Mouse (Mus musculus): Measurements from ENCODE around the gene Zfp791. TPM values are rescaled to one million over a fixed set of nuclear protein-coding genes. Genes with fewer than 3 reads are reported as not detected.
"Not testable (repeated sequence)": the region's sequence is repeated elsewhere in the genome, so short reads cannot be mapped to it uniquely, and the experiment has no call there.

The Zfp791 gene
- polyA plus RNA-seq, 1 experiment from 2014 or later: 2.1 TPM

GRCm38 (mm10) chr8:85100076-85100665, 22.7 kb downstream of the Zfp791 start:
- WGBS: 84% methylated on average over 4 of the region's 4 CpGs
- Histone ChIP-seq H3K4me3 (no peak overlapping the region), H3K36me3 (ENCODE audit: poor library complexity, severe bottlenecking) (peaks cover 38% of the 10 kb centered on the region), H3K9me3 (replicated peaks) (no peaks in the 10 kb centered on the region), H3K9ac (no peak overlapping the region), H3K4me2 (no peak overlapping the region), H3K27ac (no peak overlapping the region), H3K27me3 (no peaks in the 10 kb centered on the region), H3K4me1 (no peaks in the 10 kb centered on the region)
- ATAC-seq: no peak

DNA sequence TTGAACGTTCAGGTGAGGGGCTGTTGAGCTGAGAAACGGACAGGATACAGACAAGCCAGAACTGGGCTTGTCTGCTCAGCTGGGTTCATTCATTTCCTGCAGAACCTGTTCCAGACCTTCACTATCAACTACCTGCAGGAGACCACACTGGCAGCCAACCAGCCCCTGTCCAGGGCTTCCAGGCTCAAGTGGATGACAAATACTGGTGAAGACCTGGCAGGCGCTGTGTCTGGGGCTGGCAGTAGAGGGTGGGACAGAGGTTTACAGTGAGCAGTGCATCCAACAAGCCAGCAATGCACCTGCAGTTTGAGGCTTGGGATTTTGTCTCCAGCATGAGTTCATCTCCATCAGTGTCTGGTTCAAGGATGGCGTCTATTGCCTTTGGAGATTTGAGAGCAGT, 26.0 kb downstream of the Zfp791 start:
- no peaks in the 10 kb centered on the region for H3K4me1 ChIP-seq
- no peak overlapping the region for H3K27ac ChIP-seq
- H3K36me3 ChIP-seq (ENCODE audit: poor library complexity, severe bottlenecking): peaks cover 56% of the 10 kb centered on the region
- WGBS: 92% methylated on average over 4 of the region's 4 CpGs
- H3K4me2 ChIP-seq: no peak overlapping the region
- H3K9me3 ChIP-seq (replicated peaks): no peaks in the 10 kb centered on the region
- no peak for ATAC-seq
- H3K4me3 ChIP-seq: no peak overlapping the region
- no peaks in the 10 kb centered on the region for H3K27me3 ChIP-seq
- no peak overlapping the region for H3K9ac ChIP-seq

GRCm38 (mm10) chr8:85096196-85096595, 26.7 kb downstream of the Zfp791 start:
- Histone ChIP-seq H3K9me3 (replicated peaks) (no peaks in the 10 kb centered on the region), H3K4me3 (no peak overlapping the region), H3K27me3 (no peaks in the 10 kb centered on the region), H3K4me2 (no peak overlapping the region), H3K36me3 (ENCODE audit: poor library complexity, severe bottlenecking) (peaks cover 62% of the 10 kb centered on the region), H3K27ac (no peak overlapping the region), H3K9ac (no peak overlapping the region), H3K4me1 (no peaks in the 10 kb centered on the region)
- no peak for ATAC-seq
- 93% methylated on average over 16 of the region's 16 CpGs for WGBS

DNA sequence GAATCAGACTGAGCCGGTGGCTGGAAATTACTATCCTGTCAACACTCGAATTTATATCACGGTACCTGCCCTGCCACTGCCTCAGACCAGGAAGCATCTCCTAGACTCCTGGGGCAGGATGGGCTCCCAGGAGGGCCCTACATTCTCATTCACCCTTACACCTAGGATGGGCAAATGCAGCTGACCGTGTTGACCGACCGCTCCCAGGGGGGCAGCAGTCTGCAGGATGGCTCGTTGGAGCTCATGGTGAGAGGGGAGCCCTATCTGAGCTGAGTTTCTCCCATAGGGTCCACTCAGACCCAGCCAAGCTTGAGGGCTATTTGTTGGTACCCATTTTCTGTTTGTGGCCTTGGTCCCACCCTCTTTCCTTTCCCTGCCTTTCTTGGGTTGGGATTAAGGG, 27.3 kb downstream of the Zfp791 start:
- no peak overlapping the region for H3K4me2 ChIP-seq

DNA sequence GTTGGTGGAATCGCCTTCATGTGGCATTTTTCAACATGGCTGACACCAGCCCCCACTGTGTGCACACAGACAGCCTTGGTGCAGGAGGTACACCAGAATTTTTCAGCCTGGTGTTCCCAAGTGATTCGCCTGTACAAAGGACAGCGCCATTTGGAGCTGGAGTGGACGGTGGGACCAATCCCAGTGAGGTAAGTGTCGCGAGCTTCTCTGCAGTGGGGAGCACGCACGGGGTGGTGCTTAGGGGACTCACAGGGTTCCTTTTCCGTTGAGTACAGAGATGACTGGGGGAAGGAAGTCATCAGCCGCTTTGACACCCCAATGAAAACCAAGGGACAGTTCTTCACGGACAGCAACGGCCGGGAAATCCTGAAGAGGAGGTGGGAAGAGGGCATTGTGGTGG, 27.8 kb downstream of the Zfp791 start:
- Histone ChIP-seq H3K27me3 (no peaks in the 10 kb centered on the region), H3K27ac (no peak overlapping the region), H3K36me3 (ENCODE audit: poor library complexity, severe bottlenecking) (peaks cover 67% of the 10 kb centered on the region), H3K4me2 (no peak overlapping the region), H3K9me3 (replicated peaks) (no peaks in the 10 kb centered on the region), H3K4me1 (no peaks in the 10 kb centered on the region), H3K4me3 (no peak overlapping the region), H3K9ac (no peak overlapping the region)
- ATAC-seq: no peak
- 94% methylated on average over 13 of the region's 13 CpGs for WGBS

More for the DNA sequence above, 27.3 kb downstream of the Zfp791 start:
- Histone ChIP-seq H3K4me3 (no peak overlapping the region), H3K27ac (no peak overlapping the region), H3K36me3 (ENCODE audit: poor library complexity, severe bottlenecking) (peaks cover 67% of the 10 kb centered on the region), H3K9me3 (replicated peaks) (no peaks in the 10 kb centered on the region), H3K27me3 (no peaks in the 10 kb centered on the region), H3K4me1 (no peaks in the 10 kb centered on the region), H3K9ac (no peak overlapping the region)
- ATAC-seq: no peak
- 94% methylated on average over 7 of the region's 7 CpGs for WGBS

DNA sequence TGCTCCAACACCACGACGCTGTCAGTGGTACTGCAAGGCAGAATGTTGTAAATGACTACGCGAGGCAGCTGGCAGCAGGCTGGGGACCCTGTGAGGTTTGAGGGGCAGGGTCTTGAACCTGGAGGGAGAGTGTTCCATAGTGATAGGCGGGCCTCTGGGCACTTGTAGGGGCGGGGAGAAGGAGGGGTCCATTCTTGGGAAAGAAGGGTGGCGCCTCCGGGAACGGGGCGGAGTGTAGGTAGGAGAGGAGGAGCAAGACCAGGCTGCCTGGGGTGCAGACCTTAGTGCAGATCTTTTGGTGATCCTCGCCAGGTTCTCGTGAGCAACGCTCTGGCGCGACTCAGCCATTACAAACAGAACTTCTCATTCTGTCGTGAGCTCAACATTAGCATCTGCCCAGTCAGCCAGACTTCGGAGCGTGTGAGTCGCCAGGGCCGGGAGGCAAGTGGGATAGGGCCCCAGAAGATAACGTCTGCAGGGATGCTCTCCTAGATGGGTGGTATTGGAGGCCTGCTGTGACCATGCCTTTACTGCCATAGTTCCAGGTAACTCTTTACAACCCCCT, 31.3 kb downstream of the Zfp791 start:
- no peak for ATAC-seq
- Histone ChIP-seq H3K4me2 (no peak overlapping the region), H3K4me3 (no peak overlapping the region), H3K27me3 (no peaks in the 10 kb centered on the region), H3K4me1 (no peaks in the 10 kb centered on the region), H3K9ac (no peak overlapping the region), H3K27ac (no peak overlapping the region), H3K9me3 (replicated peaks) (no peaks in the 10 kb centered on the region), H3K36me3 (ENCODE audit: poor library complexity, severe bottlenecking) (peaks cover 70% of the 10 kb centered on the region)
- WGBS: 34% methylated on average over 21 of the region's 21 CpGs

DNA sequence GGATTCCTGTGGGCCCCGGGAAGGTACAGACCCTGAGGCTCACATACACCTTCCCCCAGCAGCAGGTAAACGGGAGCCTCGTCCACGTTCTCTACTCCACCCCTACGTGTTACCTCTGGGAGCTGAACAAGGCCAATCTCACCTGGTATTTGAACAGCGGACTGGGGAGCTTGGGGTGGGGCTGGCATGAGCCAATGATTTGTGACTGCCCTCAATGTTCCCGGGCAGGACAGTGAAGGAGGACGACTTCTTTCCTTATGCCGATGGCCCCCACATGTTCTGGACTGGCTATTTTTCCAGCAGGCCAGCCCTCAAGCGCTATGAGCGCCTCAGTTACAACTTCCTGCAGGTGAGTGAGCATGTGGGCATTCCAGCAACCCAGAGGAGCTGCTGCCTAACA, 32.0 kb downstream of the Zfp791 start:
- no peak overlapping the region for H3K4me2 ChIP-seq
- peaks cover 69% of the 10 kb centered on the region for H3K36me3 ChIP-seq (ENCODE audit: poor library complexity, severe bottlenecking)
- no peak overlapping the region for H3K27ac ChIP-seq
- H3K4me3 ChIP-seq: no peak overlapping the region
- H3K4me1 ChIP-seq: no peaks in the 10 kb centered on the region
- no peak overlapping the region for H3K9ac ChIP-seq
- ATAC-seq: no peak
- no peaks in the 10 kb centered on the region for H3K27me3 ChIP-seq
- no peaks in the 10 kb centered on the region for H3K9me3 ChIP-seq (replicated peaks)
- 91% methylated on average over 11 of the region's 11 CpGs for WGBS

DNA sequence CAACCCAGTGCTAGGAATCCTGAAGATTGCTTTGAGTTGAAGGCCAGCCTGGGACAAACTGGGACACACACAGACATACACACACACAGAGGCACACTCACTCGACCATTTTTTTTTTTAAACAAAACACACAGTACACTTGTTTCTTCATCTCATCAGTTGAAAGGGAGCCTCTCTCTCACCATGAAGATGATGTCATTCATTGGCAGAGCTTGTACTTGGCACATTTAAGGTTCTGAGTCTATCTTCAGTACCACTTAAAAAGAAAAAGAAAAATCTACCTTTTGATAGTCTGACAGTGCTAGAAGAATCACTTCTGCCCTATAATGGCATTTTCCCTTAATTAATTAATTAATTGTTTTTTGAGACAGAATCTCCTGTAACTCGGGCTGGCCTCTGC, 34.1 kb downstream of the Zfp791 start:
- H3K36me3 ChIP-seq (ENCODE audit: poor library complexity, severe bottlenecking): peaks cover 60% of the 10 kb centered on the region
- WGBS: 79% methylated on average over 2 of the region's 2 CpGs
- H3K9ac ChIP-seq: no peak overlapping the region
- H3K4me3 ChIP-seq: no peak overlapping the region
- H3K4me2 ChIP-seq: no peak overlapping the region
- H3K9me3 ChIP-seq (replicated peaks): no peaks in the 10 kb centered on the region
- H3K27ac ChIP-seq: no peak overlapping the region
- H3K4me1 ChIP-seq: peaks cover 6% of the 10 kb centered on the region
- no peaks in the 10 kb centered on the region for H3K27me3 ChIP-seq
- ATAC-seq: no peak

DNA sequence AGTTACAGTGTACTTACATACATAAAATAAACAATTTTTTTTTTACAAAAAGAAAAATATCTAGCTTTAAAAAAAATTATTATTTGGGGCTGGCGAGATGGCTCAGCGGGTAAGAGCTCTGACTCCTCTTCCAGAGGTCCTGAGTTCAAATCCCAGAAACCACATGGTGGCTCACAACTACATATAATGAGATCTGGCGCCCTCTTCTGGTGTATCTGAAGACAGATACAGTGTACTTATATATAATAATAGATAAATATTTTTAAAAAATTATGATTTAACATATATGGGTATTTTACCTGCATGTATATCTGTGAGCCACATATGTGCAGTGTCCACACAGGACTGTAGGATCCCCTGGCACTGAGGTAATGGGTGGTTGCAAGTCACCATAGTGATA, 36.7 kb downstream of the Zfp791 start:
- H3K4me2 ChIP-seq: no peak overlapping the region
- no peak overlapping the region for H3K27ac ChIP-seq
- no peak for ATAC-seq
- H3K27me3 ChIP-seq: no peaks in the 10 kb centered on the region
- H3K4me1 ChIP-seq: peaks cover 26% of the 10 kb centered on the region
- 75% methylated on average over 3 of the region's 3 CpGs for WGBS
- H3K9ac ChIP-seq: no peak overlapping the region
- peaks cover 50% of the 10 kb centered on the region for H3K36me3 ChIP-seq (ENCODE audit: poor library complexity, severe bottlenecking)
- H3K9me3 ChIP-seq (replicated peaks): no peaks in the 10 kb centered on the region
- no peak overlapping the region for H3K4me3 ChIP-seq

DNA sequence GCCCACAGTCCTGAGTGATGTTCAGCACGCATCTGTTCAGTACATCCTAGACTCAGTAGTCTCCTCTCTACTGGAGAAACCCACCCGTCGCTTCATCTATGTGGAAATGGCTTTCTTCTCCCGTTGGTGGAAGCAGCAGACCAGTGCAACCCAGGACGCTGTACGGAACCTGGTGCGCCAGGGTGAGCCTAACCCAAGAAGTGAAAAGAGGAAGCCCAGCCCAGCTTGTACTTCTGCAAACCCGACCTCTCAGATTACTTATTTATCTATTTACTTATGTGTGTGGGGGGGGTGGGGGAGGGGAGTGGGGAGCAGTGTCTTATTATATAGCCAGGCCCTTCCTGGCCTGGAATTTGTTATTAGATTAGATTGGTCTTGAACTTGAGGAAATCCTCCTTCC, 38.3 kb downstream of the Zfp791 start:
- Histone ChIP-seq H3K4me2 (no peak overlapping the region), H3K36me3 (ENCODE audit: poor library complexity, severe bottlenecking) (peaks cover 44% of the 10 kb centered on the region), H3K4me1 (peaks cover 32% of the 10 kb centered on the region), H3K27ac (no peak overlapping the region), H3K9me3 (replicated peaks) (no peaks in the 10 kb centered on the region), H3K9ac (no peak overlapping the region), H3K4me3 (no peak overlapping the region), H3K27me3 (no peaks in the 10 kb centered on the region)
- 90% methylated on average over 8 of the region's 8 CpGs for WGBS
- ATAC-seq: no peak

- Histone ChIP-seq H3K36me3 (ENCODE audit: poor library complexity, severe bottlenecking) (peaks cover 46% of the 10 kb centered on the region), H3K9me3 (replicated peaks) (no peaks in the 10 kb centered on the region), H3K4me1 (peaks cover 36% of the 10 kb centered on the region), H3K4me2 (peak within 1 kb of the TSS; percentile 96), H3K27me3 (no peaks in the 10 kb centered on the region), H3K27ac (no peak within 1 kb of the TSS), H3K9ac (peak within 1 kb of the TSS; percentile 77), H3K4me3 (peak within 1 kb of the TSS; percentile 64)
- peak; percentile 80 for ATAC-seq
- WGBS: under 1% methylated on average over 30 of the region's 30 CpGs
Observed at GRCm38 (mm10) chr8:85083108-85083813, 39.6 kb downstream of the Zfp791 start, which contains the start of gene Man2b1. Gene Man2b1, plus strand, starts transcription at chr8:85083270.

DNA sequence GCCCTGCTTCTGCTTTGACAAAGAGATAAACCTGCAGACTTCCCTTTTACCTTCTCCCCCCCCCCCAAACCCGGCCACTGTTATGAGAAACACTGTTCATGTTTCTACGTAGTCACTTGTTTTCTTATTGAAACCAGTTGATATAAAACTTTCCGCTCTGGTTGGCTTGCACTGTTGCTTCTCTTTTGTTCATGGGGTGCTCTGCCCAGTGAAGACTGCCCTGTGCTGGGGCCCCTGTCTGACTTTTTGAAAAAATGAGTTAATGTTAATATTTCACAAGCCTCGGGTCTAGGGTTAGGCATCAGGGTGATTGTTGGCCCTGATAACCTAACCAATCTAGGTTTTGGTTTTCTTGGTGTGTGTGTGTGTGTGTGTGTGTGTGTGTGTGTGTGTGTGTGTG, 40.7 kb downstream of the Zfp791 start:
- 99% methylated on average over 4 of the region's 4 CpGs for WGBS
- Histone ChIP-seq H3K4me2 (peak overlapping the region; percentile 96), H3K4me1 (peaks cover 36% of the 10 kb centered on the region), H3K36me3 (ENCODE audit: poor library complexity, severe bottlenecking) (peaks cover 41% of the 10 kb centered on the region)
- H3K27me3 ChIP-seq; H3K9me3 ChIP-seq (replicated peaks); H3K4me3 ChIP-seq; H3K27ac ChIP-seq; H3K9ac ChIP-seq; ATAC-seq: not testable (repeated sequence)
